Mouse (Mus musculus): ENCODE measurements around the gene Slc25a10. TPM values are rescaled to one million over a fixed set of nuclear protein-coding genes. Genes with fewer than 3 reads are reported as not detected.
A peak's percentile ranks its signal among the peaks of the same experiment; 100 is the strongest.

Gene Slc25a10
- polyA plus RNA-seq, 1 experiment from 2014 or later = 49.0 TPM

GRCm38 (mm10) chr11:120518558-120518957 is 26.9 kb downstream of the Slc25a10 start:
- Histone ChIP-seq H3K36me3 (no peaks in the 10 kb centered on the region), H3K4me3 (no peak overlapping the region), H3K4me2 (replicated peaks) (no peak overlapping the region), H3K9ac (no peak overlapping the region), H3K27ac (no peak overlapping the region), H3K27me3 (no peaks in the 10 kb centered on the region), H3K9me3 (no peaks in the 10 kb centered on the region), H3K4me1 (peaks cover 11% of the 10 kb centered on the region)
- WGBS = 69% methylated on average over 6 of the region's 6 CpGs
- ATAC-seq (ENCODE audit: low FRiP score, low read depth) = no peak

GRCm38 (mm10) chr11:120519738-120520137 is 28.1 kb downstream of the Slc25a10 start:
- H3K4me3 ChIP-seq = no peak overlapping the region
- H3K9ac ChIP-seq = peak overlapping the region; percentile 13; the same call in 1 of the 2 replicates
- H3K36me3 ChIP-seq = no peaks in the 10 kb centered on the region
- ATAC-seq (ENCODE audit: low FRiP score, low read depth) = no peak
- H3K27me3 ChIP-seq = no peaks in the 10 kb centered on the region
- peak overlapping the region; percentile 31 for H3K4me2 ChIP-seq (replicated peaks)
- peak overlapping the region; percentile 3; the same call in 1 of the 2 replicates for H3K27ac ChIP-seq
- H3K9me3 ChIP-seq = no peaks in the 10 kb centered on the region
- H3K4me1 ChIP-seq = peaks cover 11% of the 10 kb centered on the region
- 24% methylated on average over 9 of the region's 9 CpGs for WGBS

GRCm38 (mm10) chr11:120520498-120520897 is 28.9 kb downstream of the Slc25a10 start:
- no peaks in the 10 kb centered on the region for H3K36me3 ChIP-seq
- 74% methylated on average over 9 of the region's 9 CpGs for WGBS
- no peak overlapping the region for H3K4me2 ChIP-seq (replicated peaks)
- no peak overlapping the region for H3K4me3 ChIP-seq
- H3K27me3 ChIP-seq = no peaks in the 10 kb centered on the region
- no peak for ATAC-seq (ENCODE audit: low FRiP score, low read depth)
- H3K27ac ChIP-seq = no peak overlapping the region
- H3K4me1 ChIP-seq = peaks cover 11% of the 10 kb centered on the region
- H3K9me3 ChIP-seq = no peaks in the 10 kb centered on the region
- H3K9ac ChIP-seq = no peak overlapping the region

- Histone ChIP-seq H3K36me3 (no peaks in the 10 kb centered on the region), H3K27ac (no peak overlapping the region), H3K4me3 (no peak overlapping the region), H3K4me1 (peaks cover 11% of the 10 kb centered on the region), H3K27me3 (no peaks in the 10 kb centered on the region), H3K9ac (peak overlapping the region; percentile 19; the same call in 1 of the 2 replicates), H3K9me3 (no peaks in the 10 kb centered on the region), H3K4me2 (replicated peaks) (no peak overlapping the region)
- no peak for ATAC-seq (ENCODE audit: low FRiP score, low read depth)
- 76% methylated on average over 5 of the region's 5 CpGs for WGBS
Measured at GRCm38 (mm10) chr11:120520967-120521540, 29.4 kb downstream of the Slc25a10 start.

GRCm38 (mm10) chr11:120522581-120522980 is 30.9 kb downstream of the Slc25a10 start:
- Histone ChIP-seq H3K9ac (no peak overlapping the region), H3K27me3 (peaks cover 2% of the 10 kb centered on the region; the same call in 1 of the 2 replicates), H3K9me3 (no peaks in the 10 kb centered on the region), H3K4me3 (no peak overlapping the region), H3K4me1 (peaks cover 11% of the 10 kb centered on the region), H3K36me3 (no peaks in the 10 kb centered on the region), H3K4me2 (replicated peaks) (no peak overlapping the region), H3K27ac (no peak overlapping the region)
- WGBS = 84% methylated on average over 8 of the region's 8 CpGs
- no peak for ATAC-seq (ENCODE audit: low FRiP score, low read depth)

GRCm38 (mm10) chr11:120525959-120526358 is 34.3 kb downstream of the Slc25a10 start:
- Histone ChIP-seq H3K9me3 (no peaks in the 10 kb centered on the region), H3K36me3 (no peaks in the 10 kb centered on the region), H3K4me2 (replicated peaks) (no peak overlapping the region), H3K9ac (no peak overlapping the region), H3K4me1 (peaks cover 11% of the 10 kb centered on the region), H3K4me3 (no peak overlapping the region), H3K27me3 (peaks cover 36% of the 10 kb centered on the region), H3K27ac (no peak overlapping the region)
- no peak for ATAC-seq (ENCODE audit: low FRiP score, low read depth)
- 87% methylated on average over 2 of the region's 2 CpGs for WGBS

- H3K9ac ChIP-seq = no peak overlapping the region
- ATAC-seq (ENCODE audit: low FRiP score, low read depth) = no peak
- peaks cover 55% of the 10 kb centered on the region for H3K27me3 ChIP-seq
- H3K4me3 ChIP-seq = no peak overlapping the region
- no peak overlapping the region for H3K4me2 ChIP-seq (replicated peaks)
- H3K27ac ChIP-seq = no peak overlapping the region
- no peaks in the 10 kb centered on the region for H3K9me3 ChIP-seq
- no peaks in the 10 kb centered on the region for H3K36me3 ChIP-seq
- H3K4me1 ChIP-seq = peaks cover 23% of the 10 kb centered on the region
- 80% methylated on average over 9 of the region's 9 CpGs for WGBS
Measured at GRCm38 (mm10) chr11:120527690-120528354, 36.2 kb downstream of the Slc25a10 start.

- Histone ChIP-seq H3K9ac (no peak overlapping the region), H3K9me3 (no peaks in the 10 kb centered on the region), H3K4me3 (no peak overlapping the region), H3K4me2 (replicated peaks) (no peak overlapping the region), H3K4me1 (peaks cover 23% of the 10 kb centered on the region), H3K36me3 (no peaks in the 10 kb centered on the region), H3K27ac (no peak overlapping the region), H3K27me3 (peaks cover 64% of the 10 kb centered on the region)
- 72% methylated on average over 4 of the region's 4 CpGs for WGBS
- ATAC-seq (ENCODE audit: low FRiP score, low read depth) = no peak
Measured at GRCm38 (mm10) chr11:120528903-120529302, 37.3 kb downstream of the Slc25a10 start.

GRCm38 (mm10) chr11:120530085-120530964 is 38.7 kb downstream of the Slc25a10 start, which contains the start of gene Gcgr:
TSS of gene Gcgr (plus strand) at chr11:120530699.
- Histone ChIP-seq H3K9ac (peak within 1 kb of the TSS; percentile 72), H3K36me3 (no peaks in the 10 kb centered on the region), H3K4me1 (peaks cover 23% of the 10 kb centered on the region), H3K4me2 (replicated peaks) (peak within 1 kb of the TSS; percentile 91), H3K9me3 (no peaks in the 10 kb centered on the region), H3K4me3 (peak within 1 kb of the TSS; percentile 53), H3K27ac (no peak within 1 kb of the TSS), H3K27me3 (peaks cover 77% of the 10 kb centered on the region)
- WGBS = 8% methylated on average over 46 of the region's 62 CpGs
- peak; percentile 40 for ATAC-seq (ENCODE audit: low FRiP score, low read depth)

- Histone ChIP-seq H3K27me3 (peaks cover 83% of the 10 kb centered on the region), H3K9me3 (no peaks in the 10 kb centered on the region), H3K4me3 (peak overlapping the region; percentile 53), H3K27ac (no peak overlapping the region), H3K36me3 (no peaks in the 10 kb centered on the region), H3K4me1 (peaks cover 23% of the 10 kb centered on the region), H3K9ac (0 out of 2 replicates have a peak overlapping the region, but pooled peaks have one; percentile 72), H3K4me2 (replicated peaks) (peak overlapping the region; percentile 91)
- WGBS = 32% methylated on average over 9 of the region's 9 CpGs
- ATAC-seq (ENCODE audit: low FRiP score, low read depth) = no peak
Measured at GRCm38 (mm10) chr11:120531646-120532045, 40.0 kb downstream of the Slc25a10 start.

GRCm38 (mm10) chr11:120534093-120534492 is 42.5 kb downstream of the Slc25a10 start:
- Histone ChIP-seq H3K27me3 (peaks cover 66% of the 10 kb centered on the region), H3K9me3 (no peaks in the 10 kb centered on the region), H3K4me3 (no peak overlapping the region), H3K4me2 (replicated peaks) (no peak overlapping the region), H3K36me3 (no peaks in the 10 kb centered on the region), H3K27ac (no peak overlapping the region), H3K4me1 (peaks cover 33% of the 10 kb centered on the region), H3K9ac (no peak overlapping the region)
- 84% methylated on average over 8 of the region's 8 CpGs for WGBS
- ATAC-seq (ENCODE audit: low FRiP score, low read depth) = no peak

GRCm38 (mm10) chr11:120535145-120535544 is 43.5 kb downstream of the Slc25a10 start:
- Histone ChIP-seq H3K9ac (no peak overlapping the region), H3K4me3 (no peak overlapping the region), H3K4me2 (replicated peaks) (no peak overlapping the region), H3K27ac (no peak overlapping the region), H3K27me3 (peaks cover 55% of the 10 kb centered on the region), H3K36me3 (no peaks in the 10 kb centered on the region), H3K4me1 (peaks cover 40% of the 10 kb centered on the region), H3K9me3 (no peaks in the 10 kb centered on the region)
- ATAC-seq (ENCODE audit: low FRiP score, low read depth) = no peak
- 75% methylated on average over 3 of the region's 3 CpGs for WGBS
